Mouse (Mus musculus): Measurements from ENCODE around the gene Snapin. TPM values are rescaled to one million over a fixed set of nuclear protein-coding genes. Genes with fewer than 3 reads are reported as not detected.

Gene Snapin
- 10 to 100 TPM; 50.0 to 58.0 TPM for total RNA-seq (2021)

- peak; percentile 98 for DNase-seq
Measured at GRCm38 (mm10) chr3:90490696-90491256, at the start of gene Snapin. Gene Snapin (minus strand): TSS chr3:90491033.

- no peak for DNase-seq
Measured at GRCm38 (mm10) chr3:90537905-90538296, 47.1 kb upstream of the Snapin start.

- peak; percentile 84 for DNase-seq
Measured at GRCm38 (mm10) chr3:90537141-90537904, 46.5 kb upstream of the Snapin start, which contains the start of gene S100a16. Gene S100a16 (plus strand): TSS chr3:90537254.

GRCm38 (mm10) chr3:90535446-90535845, 44.6 kb upstream of the Snapin start:
- DNase-seq = no peak

- DNase-seq = no peak
Measured at GRCm38 (mm10) chr3:90531713-90532112, 40.9 kb upstream of the Snapin start.

GRCm38 (mm10) chr3:90527291-90527873, 36.5 kb upstream of the Snapin start:
- no peak for DNase-seq

GRCm38 (mm10) chr3:90526580-90526979, 35.7 kb upstream of the Snapin start, which contains the start of gene S100a14:
Gene S100a14 (plus strand): TSS chr3:90526856.
- DNase-seq = no peak

- DNase-seq = no peak
Measured at GRCm38 (mm10) chr3:90526076-90526475, 35.2 kb upstream of the Snapin start.

- DNase-seq = peak; percentile 61
Measured at GRCm38 (mm10) chr3:90525421-90525820, 34.6 kb upstream of the Snapin start.

GRCm38 (mm10) chr3:90517711-90518110, 26.9 kb upstream of the Snapin start:
- no peak for DNase-seq

- DNase-seq = no peak
Measured at GRCm38 (mm10) chr3:90515789-90516188, 25.0 kb upstream of the Snapin start.

GRCm38 (mm10) chr3:90515242-90515641, 24.4 kb upstream of the Snapin start:
- peak; percentile 49 for DNase-seq

GRCm38 (mm10) chr3:90514691-90515090, 23.9 kb upstream of the Snapin start:
- peak; percentile 80 for DNase-seq

GRCm38 (mm10) chr3:90513796-90514590, 23.2 kb upstream of the Snapin start, which contains the start of the genes S100a1 and S100a13:
Gene S100a1 (minus strand): TSS chr3:90514392.
Gene S100a13 (plus strand): TSS chr3:90514435.
- peak; percentile 80 for DNase-seq

GRCm38 (mm10) chr3:90512948-90513642, 22.3 kb upstream of the Snapin start:
- no peak for DNase-seq

GRCm38 (mm10) chr3:90512276-90512675, 21.4 kb upstream of the Snapin start:
- no peak for DNase-seq

- DNase-seq = no peak
Measured at GRCm38 (mm10) chr3:90509747-90510123, 18.9 kb upstream of the Snapin start.

- DNase-seq = peak; percentile 100
Measured at GRCm38 (mm10) chr3:90508950-90509746, 18.3 kb upstream of the Snapin start, which contains the start of gene Chtop. Gene Chtop (minus strand): TSS chr3:90509498.

- no peak for DNase-seq
Measured at GRCm38 (mm10) chr3:90508287-90508949, 17.6 kb upstream of the Snapin start.

- no peak for DNase-seq
Measured at GRCm38 (mm10) chr3:90506362-90506761, 15.5 kb upstream of the Snapin start.
